ENCODE assay signal across 22 mouse cellular contexts in genomic region chr7:91856931-91857330, GRCm38 (mm10).
A peak's percentile ranks its signal among the peaks of the same experiment; 100 is the strongest.
DNase-seq lines count a peak whose midpoint lies in the region; ATAC-seq and TF ChIP-seq lines count a peak whose summit lies in the region.
"Had no signal": no experiment of that assay in that cellular context is flagged by ENCODE, and none has a peak within 500 bp of the region (broad histone marks: within the 10 kb centered on the region; RNA-seq: fewer than 3 reads in every experiment).

No protein-coding gene starts in this region.

- no peak for TF ChIP-seq EP300 in lung, postnatal 0 days (IDR thresholded peaks at IDR 0.05)

- peak; percentile 54 for DNase-seq in adrenal gland, adult 2 months
- DNase-seq in adrenal gland, postnatal 25 days: no peak
- DNase-seq in lung, postnatal 0 days (ENCODE audit: low spot score): peak; percentile 6
- no peak for DNase-seq in lung, postnatal 4 days
- peak; percentile 8 for DNase-seq in adipocyte (ENCODE audit: low spot score)
- DNase-seq in lung, postnatal 25 days (ENCODE audit: low spot score): peak; percentile 4
- no peak for DNase-seq in urinary bladder, postnatal 25 days (ENCODE audit: low spot score)
- DNase-seq in left cerebral cortex, adult 2 months (ENCODE audit: extremely low spot score in 1 of 2, low spot score in 2 of 2): no peak
- DNase-seq: cerebellum, adult 2 months; cerebellum, postnatal 10 days; embryo, embryonic 11 days; gastrocnemius, adult 2 months; gastrocnemius, postnatal 25 days; heart, postnatal 36 days had no signal

- H3K4me3 ChIP-seq in lung, postnatal 0 days (ENCODE audit: low read depth, low read length): no peak overlapping the region
- H3K4me3 ChIP-seq in left cerebral cortex, adult 2 months: no peak overlapping the region
- H3K4me3 ChIP-seq: embryonic facial prominence, embryonic 15.5 days; erythroblast, embryonic 14.5 days; forebrain, embryonic 10.5 days; gastrocnemius, adult 2 months; heart, embryonic 12.5 days; hindbrain, embryonic 15.5 days had no signal

- H3K27me3 ChIP-seq in lung, postnatal 0 days (replicated peaks; ENCODE audit: insufficient read depth, low read length): no peaks in the 10 kb centered on the region
- H3K27me3 ChIP-seq: embryonic facial prominence, embryonic 15.5 days; heart, embryonic 12.5 days; hindbrain, embryonic 15.5 days; Patski had no signal

- H3K27ac ChIP-seq in lung, postnatal 0 days (ENCODE audit: low read length): no peak overlapping the region
- H3K27ac ChIP-seq in left cerebral cortex, adult 2 months: no peak overlapping the region
- H3K27ac ChIP-seq: embryonic facial prominence, embryonic 15.5 days; forebrain, embryonic 10.5 days; gastrocnemius, adult 2 months; hindbrain, embryonic 15.5 days had no signal

- no peaks in the 10 kb centered on the region for H3K9me3 ChIP-seq in lung, postnatal 0 days (ENCODE audit: low read length)
- H3K9me3 ChIP-seq: embryonic facial prominence, embryonic 15.5 days; forebrain, embryonic 10.5 days; heart, embryonic 12.5 days; hindbrain, embryonic 15.5 days had no signal

- no peak overlapping the region for H3K4me2 ChIP-seq in lung, postnatal 0 days (replicated peaks; ENCODE audit: low read depth, low read length)
- H3K4me2 ChIP-seq: embryonic facial prominence, embryonic 15.5 days; heart, embryonic 12.5 days; hindbrain, embryonic 15.5 days had no signal

- intact Hi-C loops in left cerebral cortex, adult 2 months (cut with DNase I): no loop called here

- H3K9ac ChIP-seq in lung, postnatal 0 days (replicated peaks; ENCODE audit: low read depth): no peak overlapping the region
- H3K9ac ChIP-seq: embryonic facial prominence, embryonic 15.5 days; heart, embryonic 12.5 days; hindbrain, embryonic 15.5 days had no signal

- no peaks in the 10 kb centered on the region for H3K36me3 ChIP-seq in lung, postnatal 0 days (ENCODE audit: insufficient read depth, low read length)
- H3K36me3 ChIP-seq: embryonic facial prominence, embryonic 15.5 days; forebrain, embryonic 10.5 days; heart, embryonic 12.5 days; hindbrain, embryonic 15.5 days had no signal

- no peak for ATAC-seq in lung, postnatal 0 days
- ATAC-seq: activated CD4-positive, CD25-positive, alpha-beta regulatory T cell, adult 4 months; forebrain, embryonic 14.5 days; Patski had no signal

- 55% methylated on average over 2 of the region's 2 CpGs for WGBS in lung, postnatal 0 days

- H3K4me1 ChIP-seq in lung, postnatal 0 days (ENCODE audit: insufficient read depth, low read depth, low read length): no peaks in the 10 kb centered on the region
- H3K4me1 ChIP-seq: embryonic facial prominence, embryonic 15.5 days; forebrain, embryonic 10.5 days; heart, embryonic 12.5 days; hindbrain, embryonic 15.5 days had no signal

- no peak for TF ChIP-seq CTCF in lung, postnatal 0 days (IDR thresholded peaks at IDR 0.05)
- no peak for TF ChIP-seq CTCF in left cerebral cortex, adult 2 months (IDR thresholded peaks at IDR 0.05)

Comparison
In these comparisons a context has a peak if more than half of its experiments do, and no peak if none do; other contexts are left out.
1. DNase-seq: peak in adrenal gland, adult 2 months (single experiment), lung, postnatal 0 days (single experiment), adipocyte (single experiment) and lung, postnatal 25 days (single experiment); none in adrenal gland, postnatal 25 days (single experiment), lung, postnatal 4 days (0 of 2), urinary bladder, postnatal 25 days (single experiment) and left cerebral cortex, adult 2 months (0 of 2).